Mouse (Mus musculus) erythroblast, embryonic 14.5 days (primary cell): ENCODE results near the gene Cntnap5a.

Experiments
- GATA1 ChIP-seq: IDR thresholded peaks from 2 replicates; pipeline ENCODE4 v1.6.1; 2012; ENCODE audit warnings: low read length, inconsistent platforms, mixed read lengths
- TAL1 ChIP-seq: IDR thresholded peaks from 3 replicates; pipeline ENCODE4 v1.6.1; 2012; ENCODE audit warnings: low read length, inconsistent platforms, mixed read lengths

DNA sequence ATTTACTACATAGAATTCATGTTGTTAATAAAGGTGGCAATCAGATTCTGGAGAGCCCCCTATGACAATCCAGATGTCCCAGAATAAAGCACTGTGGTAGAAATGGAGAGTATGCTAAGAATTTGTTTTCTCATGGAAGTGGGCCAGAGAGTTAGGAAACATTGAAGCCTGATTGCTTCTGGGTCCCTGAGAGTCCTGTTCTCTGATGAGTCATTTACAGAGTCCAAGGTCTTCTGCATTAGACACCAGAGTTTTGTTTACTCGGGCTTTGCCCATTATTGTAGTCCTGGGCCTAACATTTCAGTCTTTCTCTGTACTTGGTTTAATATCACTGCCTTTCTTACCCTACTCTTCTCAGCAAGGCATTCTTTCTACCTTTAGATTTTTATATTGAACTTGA lies 305.6 kb downstream of the Cntnap5a start:
- TF ChIP-seq GATA1 (no peak), TAL1 (no peak)
